Mouse (Mus musculus) large intestine, adult 2 months (tissue): Measurements from ENCODE around the gene 4930444G20Rik. TPM values are rescaled to one million over a fixed set of nuclear protein-coding genes. Genes with fewer than 3 reads are reported as not detected.
"Not testable (repeated sequence)": the region's sequence is repeated elsewhere in the genome, so short reads cannot be mapped to it uniquely, and the experiment has no call there.

Experiments
- DNase-seq: peaks from one replicate; pipeline ENCODE4 v3.0.0-alpha.2; 2012; ENCODE audit warnings: low read depth, low spot score
- WGBS: fragments of 180-500 bp; shearing (Covaris S2); methylation state at CpG from one replicate; pipeline ENCODE4 v1.1.7; 2018; 5-methylcytosine and 5-hydroxymethylcytosine counted together
- polyA plus RNA-seq: library from polyadenylated mRNA; depleted of rRNA; stranded (reverse); fragments of >200 nt; gene quantifications from 2 replicates; pipeline ENCODE4 v1.2.3, GENCODE M21; 2012; rRNA removed

4930444G20Rik gene
- polyA plus RNA-seq: not detected in 2 replicates

DNA sequence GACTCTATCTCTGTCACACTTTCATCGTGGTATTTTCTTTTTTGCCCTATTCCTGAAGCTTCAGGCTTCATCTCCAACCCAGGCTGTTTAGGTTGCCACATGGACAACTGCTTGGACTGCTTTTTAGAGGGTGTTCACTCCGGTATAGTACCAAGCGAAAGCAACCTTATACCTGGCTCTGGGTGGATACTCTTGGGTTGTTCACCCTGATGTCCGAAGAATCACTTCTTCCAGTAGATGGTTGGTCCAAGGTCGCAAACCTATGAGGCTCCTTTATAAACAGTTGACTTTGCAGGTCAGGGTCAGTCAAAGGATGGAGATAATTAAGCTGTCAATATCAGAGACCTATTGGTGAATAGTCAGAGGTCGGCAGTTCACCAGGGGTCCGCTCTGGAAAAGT lies at the start of gene 4930444G20Rik:
TSS of gene 4930444G20Rik (minus strand) at position 101 of the 400 bp plus-strand sequence.
- WGBS: 90% methylated on average over 7 of the region's 7 CpGs
- not testable (repeated sequence) for DNase-seq

DNA sequence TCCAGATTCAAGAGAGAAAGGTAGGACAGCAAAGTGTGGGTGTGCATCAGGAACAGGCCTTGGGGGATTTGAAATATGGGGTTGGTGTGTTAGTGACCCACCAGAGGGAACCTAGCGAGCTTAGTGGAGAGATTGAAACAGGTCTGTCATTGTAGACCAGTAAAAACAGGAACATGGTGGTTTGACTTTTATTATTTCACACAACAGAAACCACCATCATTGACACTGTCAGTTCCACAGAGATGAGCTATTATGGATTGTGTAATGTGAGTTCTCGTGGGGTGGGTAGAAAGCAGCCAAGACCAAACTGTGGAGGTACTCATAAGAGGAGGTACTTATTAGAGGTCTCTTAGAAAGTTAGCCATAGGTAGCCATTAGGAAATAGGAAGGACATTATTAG lies 6.7 kb upstream of the 4930444G20Rik start:
- DNase-seq: no peak
- WGBS: 83% methylated on average over 2 of the region's 2 CpGs

GRCm38 (mm10) chr10:22072739-22073138 lies 4.9 kb upstream of the 4930444G20Rik start:
- no peak for DNase-seq
- WGBS: 63% methylated on average over 2 of the region's 2 CpGs

DNA sequence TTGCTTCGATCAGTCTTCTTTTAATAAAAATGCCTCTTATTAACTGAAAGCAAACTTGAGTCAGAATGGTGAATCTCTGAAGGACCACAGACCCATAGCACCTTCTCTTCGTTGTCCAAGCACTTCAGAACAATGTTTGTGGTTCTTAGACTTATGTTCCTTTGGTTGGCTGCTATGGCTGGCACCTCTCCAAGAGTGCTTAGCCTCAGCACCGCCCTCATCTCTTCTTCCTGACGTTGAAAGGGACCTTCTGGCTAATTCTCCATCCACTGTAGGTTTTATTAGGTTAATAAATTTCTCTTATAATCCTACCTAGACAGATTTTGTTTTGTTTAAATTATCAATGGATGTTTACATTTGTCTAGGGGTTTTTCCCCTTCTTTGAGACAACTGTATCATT lies 2.7 kb upstream of the 4930444G20Rik start:
- no peak for DNase-seq
- 27% methylated on average over 4 of the region's 4 CpGs for WGBS

DNA sequence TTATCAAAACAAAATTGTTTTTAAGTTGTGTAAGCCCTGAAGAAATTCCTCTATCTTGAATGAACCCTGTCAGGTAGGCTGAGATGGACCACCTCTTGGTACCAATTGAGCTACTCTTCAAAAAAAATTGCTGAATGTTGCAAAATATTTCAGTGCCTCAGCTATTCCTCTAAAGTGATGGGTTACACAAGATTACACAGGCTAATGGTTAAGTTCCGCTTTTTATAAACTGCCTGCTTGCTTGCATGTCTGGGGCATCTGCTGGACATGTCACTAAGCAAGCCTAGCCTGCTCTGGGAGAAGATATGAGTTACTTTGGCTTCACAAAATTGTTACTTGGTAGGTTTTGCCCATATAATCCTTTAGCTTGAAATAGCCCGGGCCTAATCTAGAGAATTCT lies 2.3 kb upstream of the 4930444G20Rik start:
- 86% methylated on average over 2 of the region's 2 CpGs for WGBS
- DNase-seq: no peak

DNA sequence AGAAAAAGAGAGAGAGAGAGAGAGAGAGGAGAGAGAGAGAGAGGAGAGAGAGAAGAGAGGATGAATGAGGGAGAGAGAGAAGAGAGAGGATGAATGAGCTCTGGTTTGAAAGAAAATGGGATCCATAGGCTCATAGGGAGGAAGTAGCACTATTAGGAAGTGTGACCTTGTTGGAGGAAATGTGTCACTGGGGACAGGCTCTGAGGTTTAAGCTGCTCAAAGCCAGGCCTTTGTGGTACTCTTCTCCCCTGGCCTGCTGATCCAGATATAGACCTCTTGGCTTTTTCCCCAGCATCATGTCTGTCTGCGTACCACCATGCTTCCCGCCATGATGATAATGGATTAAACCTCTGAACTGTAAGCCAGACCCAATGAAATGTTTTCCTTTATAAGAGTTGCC lies 8.5 kb downstream of the 4930444G20Rik start:
- 82% methylated on average over 2 of the region's 2 CpGs for WGBS
- DNase-seq: no peak

DNA sequence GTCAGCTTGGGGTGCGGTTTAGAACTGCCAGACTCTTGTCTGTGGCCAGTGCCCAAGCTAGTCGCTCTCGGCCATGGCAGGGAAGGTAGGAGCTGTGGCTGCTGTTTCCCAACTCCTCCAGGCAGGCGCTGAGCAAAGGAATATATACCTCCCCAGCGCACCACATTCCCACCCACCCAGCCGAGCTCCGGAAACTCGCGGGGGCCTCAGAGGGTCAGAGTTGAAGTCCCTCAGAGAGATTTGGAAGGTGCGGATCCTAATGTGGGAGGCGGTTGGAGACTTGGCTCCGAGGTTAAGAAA lies 8.9 kb downstream of the 4930444G20Rik start:
- no peak for DNase-seq
- WGBS: 11% methylated on average over 12 of the region's 12 CpGs

GRCm38 (mm10) chr10:22058218-22059025 lies 9.5 kb downstream of the 4930444G20Rik start:
- DNase-seq: peak; percentile 83
- 10% methylated on average over 41 of the region's 41 CpGs for WGBS

- DNase-seq: no peak
Observed at GRCm38 (mm10) chr10:22055308-22055707, 12.6 kb downstream of the 4930444G20Rik start.

DNA sequence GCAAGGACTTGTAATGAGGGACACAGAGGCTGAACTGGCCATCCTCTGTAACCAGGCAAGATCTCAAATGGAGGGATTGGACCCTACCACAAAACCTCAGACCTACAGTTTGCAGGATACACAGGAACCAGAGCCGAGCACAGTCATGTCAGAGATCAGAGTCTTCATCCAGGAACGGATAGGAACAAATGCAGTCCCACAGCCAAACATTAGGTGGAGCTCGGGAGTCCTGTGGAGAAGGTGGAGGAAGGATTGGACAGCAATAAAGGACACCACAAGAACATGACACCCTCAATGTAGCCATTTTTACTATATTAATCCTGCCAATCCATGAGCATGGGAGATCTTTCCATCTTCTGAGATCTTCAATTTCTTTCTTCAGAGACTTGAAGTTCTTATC lies 31.6 kb downstream of the 4930444G20Rik start:
- 3% methylated on average over 3 of the region's 3 CpGs for WGBS
- DNase-seq: not testable (repeated sequence)

GRCm38 (mm10) chr10:22034303-22034702 lies 33.6 kb downstream of the 4930444G20Rik start:
- no peak for DNase-seq
- WGBS: 8% methylated on average over 9 of the region's 9 CpGs

- WGBS: 88% methylated on average over 4 of the region's 4 CpGs
- DNase-seq: no peak
Observed at GRCm38 (mm10) chr10:22018618-22019017, 49.3 kb downstream of the 4930444G20Rik start.

DNA sequence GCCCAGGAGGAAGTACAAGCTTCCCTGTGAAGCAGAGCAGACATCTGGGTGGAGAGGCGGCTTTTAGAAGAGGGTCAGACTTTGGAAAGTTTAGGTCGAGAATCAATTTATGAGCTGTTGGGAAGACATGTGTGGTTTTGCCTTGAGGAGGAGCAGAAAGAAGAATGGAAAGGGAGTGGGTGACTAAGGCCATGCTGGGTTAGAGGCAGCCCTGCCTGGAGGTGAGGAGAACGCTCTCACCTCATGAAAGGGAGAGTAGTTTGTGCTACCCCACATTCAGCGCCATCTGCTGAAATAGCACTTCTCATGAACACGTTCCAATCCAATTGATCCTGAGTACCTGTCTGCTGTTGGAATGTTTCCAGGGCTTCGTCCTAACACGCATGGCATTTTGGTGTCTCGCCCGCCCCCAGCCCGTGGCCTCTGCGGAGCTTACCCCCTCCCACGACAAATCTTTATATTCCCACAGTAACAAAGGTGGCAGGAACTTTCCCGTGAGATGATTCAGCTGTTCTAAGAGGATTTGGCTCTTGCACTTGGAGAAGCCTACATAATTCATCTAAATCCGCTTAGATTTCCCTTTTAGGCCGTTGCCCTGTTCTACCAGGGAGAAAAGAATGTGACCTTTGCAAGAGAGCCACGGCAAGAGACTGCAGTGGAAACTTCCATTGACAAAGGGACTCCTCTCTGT lies 50.3 kb downstream of the 4930444G20Rik start:
- 62% methylated on average over 16 of the region's 16 CpGs for WGBS
- no peak for DNase-seq

Other genes starting within 250 kb of the 4930444G20Rik start
- gene Sgk1, start 185.9 kb downstream of the 4930444G20Rik start, polyA plus RNA-seq: 31.4 and 126 TPM in 2 replicates
- 7.0 and 8.7 TPM in 2 replicates for gene E030030I06Rik, start 81.2 kb upstream of the 4930444G20Rik start, polyA plus RNA-seq
- gene Raet1e, start 90.5 kb upstream of the 4930444G20Rik start, polyA plus RNA-seq: 0.77 and 1.5 TPM in 2 replicates
- not detected in 2 replicates for gene H60b, start 90.5 kb upstream of the 4930444G20Rik start, polyA plus RNA-seq